Mouse (Mus musculus) liver, embryonic 12.5 days (tissue): ENCODE measurements at regions not wholly inside any gene's neighbourhood (a gene's known extent, or its start where the extent isn't known, plus 50 kb on each side); places are given as distances from the start of the nearest gene placed in this dataset.

ENCODE experiments used
- ATAC-seq: fragments of 200-750 bp; cut with Nextera tagmentation; 2 replicates; pipeline ENCODE4 v1.8.0; 2017; ENCODE audit warnings: moderate number of reproducible peaks, mild to moderate bottlenecking, moderate library complexity
- H3K27ac ChIP-seq: fragments of 300-500 bp; sonication (generic); 2 replicates; pipeline ENCODE4 v1.5.1; 2016; ENCODE audit warnings: mild to moderate bottlenecking
- H3K27me3 ChIP-seq: fragments of 300-500 bp; sonication (generic); replicated peaks from 2 replicates; pipeline ENCODE4 v1.6.1; 2016; ENCODE audit warnings: mild to moderate bottlenecking, moderate library complexity
- H3K36me3 ChIP-seq: fragments of 300-500 bp; sonication (generic); 2 replicates; pipeline ENCODE4 v1.6.1; 2016; ENCODE audit warnings: mild to moderate bottlenecking, moderate library complexity
- H3K4me1 ChIP-seq: fragments of 300-500 bp; sonication (generic); 2 replicates; pipeline ENCODE4 v1.6.1; 2016
- H3K4me2 ChIP-seq: fragments of 300-500 bp; sonication (generic); 2 replicates; pipeline ENCODE4 v1.6.1; 2016; ENCODE audit warnings: mild to moderate bottlenecking, moderate library complexity
- H3K4me3 ChIP-seq: fragments of 300-500 bp; sonication (generic); 2 replicates; pipeline ENCODE4 v1.5.1; 2016; ENCODE audit warnings: mild to moderate bottlenecking, moderate library complexity
- H3K9ac ChIP-seq: fragments of 300-500 bp; sonication (generic); 2 replicates; pipeline ENCODE4 v1.6.1; 2016; ENCODE audit warnings: mild to moderate bottlenecking, moderate library complexity
- H3K9me3 ChIP-seq: fragments of 300-500 bp; sonication (generic); replicated peaks from 2 replicates; pipeline ENCODE4 v1.6.1; 2016; ENCODE audit warnings: mild to moderate bottlenecking, moderate library complexity
- WGBS: fragments of 180-500 bp; shearing (Covaris S2); methylation state at CpG from one replicate; pipeline ENCODE4 v1.1.7; 2016; ENCODE audit not compliant: insufficient replicate concordance; 5-methylcytosine and 5-hydroxymethylcytosine counted together

DNA sequence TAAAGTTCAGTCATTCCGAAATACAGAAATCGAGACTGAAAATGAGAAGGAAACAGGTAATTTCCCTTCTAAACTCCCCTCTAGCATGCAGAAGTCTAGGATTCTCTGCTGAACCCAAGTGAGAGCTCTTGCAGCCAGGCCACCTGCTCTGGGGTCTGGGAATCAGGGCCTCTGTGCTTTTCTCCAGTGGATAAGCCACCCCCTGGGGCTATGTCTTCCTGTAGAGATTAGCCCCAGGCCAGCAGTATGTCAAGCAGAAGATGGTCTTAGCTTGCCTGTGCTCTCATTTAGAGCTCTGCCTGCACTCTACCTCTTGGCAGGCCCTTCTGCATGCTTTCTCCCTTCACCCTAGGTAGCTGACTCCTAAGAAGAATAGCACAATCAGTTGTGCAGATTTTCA lies 56.2 kb upstream of the Gramd1b start:
- Histone ChIP-seq H3K4me1 (no peaks in the 10 kb centered on the region), H3K27me3 (no peaks in the 10 kb centered on the region), H3K36me3 (no peaks in the 10 kb centered on the region), H3K9me3 (no peaks in the 10 kb centered on the region), H3K4me2 (no peak overlapping the region), H3K4me3 (no peak overlapping the region), H3K9ac (no peak overlapping the region), H3K27ac (no peak overlapping the region)
- 65% methylated on average over 2 of the region's 2 CpGs for WGBS
- ATAC-seq, result no peak

DNA sequence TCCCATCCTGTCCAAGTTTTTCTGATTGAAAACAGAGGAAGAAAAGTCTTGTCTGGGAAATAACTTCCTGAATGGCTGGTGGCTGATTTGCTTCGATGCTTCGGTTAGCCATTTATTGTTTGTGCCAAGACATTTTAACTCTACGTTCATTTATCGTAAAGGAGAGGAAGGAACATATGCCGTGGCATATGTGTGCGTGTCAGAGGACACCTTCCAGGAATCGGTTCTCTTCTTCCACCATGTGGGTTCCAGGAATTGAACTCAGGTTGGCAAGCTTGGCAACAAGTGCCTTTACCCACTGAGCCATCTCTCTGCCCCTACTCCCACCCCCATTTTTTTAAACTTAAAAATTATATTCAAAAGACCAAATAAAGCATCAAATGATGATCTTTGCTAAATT lies 55.4 kb upstream of the Gramd1b start:
- H3K27ac ChIP-seq, result no peak overlapping the region
- ATAC-seq, result no peak
- no peaks in the 10 kb centered on the region for H3K36me3 ChIP-seq
- H3K4me2 ChIP-seq, result no peak overlapping the region
- H3K4me1 ChIP-seq, result no peaks in the 10 kb centered on the region
- H3K9ac ChIP-seq, result no peak overlapping the region
- no peak overlapping the region for H3K4me3 ChIP-seq
- H3K9me3 ChIP-seq, result no peaks in the 10 kb centered on the region
- WGBS, result 69% methylated on average over 7 of the region's 7 CpGs
- H3K27me3 ChIP-seq, result no peaks in the 10 kb centered on the region

DNA sequence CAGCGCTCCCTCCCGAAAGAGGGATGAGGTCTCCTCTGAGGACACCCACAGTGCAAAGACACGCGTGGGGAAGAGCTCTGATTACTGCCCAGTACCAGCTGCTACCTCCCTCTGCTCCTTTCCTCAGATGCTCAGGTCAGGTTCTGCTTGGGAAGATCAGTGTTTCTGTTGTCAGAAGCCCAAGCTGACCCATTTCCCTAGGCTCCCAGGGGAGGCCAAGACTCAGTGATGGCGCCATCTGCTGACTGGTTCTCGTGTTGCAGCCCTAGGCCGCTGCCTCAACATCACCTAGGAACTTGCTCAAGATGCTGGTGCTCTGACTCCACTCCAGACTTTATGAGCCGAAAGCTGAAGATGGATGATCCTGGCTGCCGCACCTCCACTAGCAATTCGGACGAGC lies 52.4 kb upstream of the Gramd1b start:
- no peak overlapping the region for H3K4me2 ChIP-seq
- ATAC-seq, result no peak
- 49% methylated on average over 11 of the region's 11 CpGs for WGBS

DNA sequence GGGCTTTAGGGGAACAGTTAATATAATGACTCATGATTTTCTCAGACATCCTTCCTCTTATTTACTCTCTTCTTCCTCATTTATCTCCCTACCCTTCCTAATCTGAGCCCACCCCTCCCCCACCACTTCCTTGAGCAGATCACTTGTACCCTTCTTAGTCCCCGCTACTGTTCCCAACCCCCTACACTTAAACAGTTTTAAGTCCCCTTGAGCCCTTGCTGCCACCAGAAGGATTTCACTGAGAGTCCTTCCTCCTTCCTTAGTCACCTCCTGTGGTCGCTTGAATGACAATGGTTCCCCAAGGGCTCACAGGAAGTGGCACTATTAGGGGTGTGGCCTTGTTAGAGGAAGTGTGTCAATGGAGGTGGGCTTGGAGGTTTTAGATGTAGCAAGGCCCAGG lies 50.7 kb upstream of the Gramd1b start:
- Histone ChIP-seq H3K4me3 (no peak overlapping the region), H3K27ac (no peak overlapping the region), H3K27me3 (no peaks in the 10 kb centered on the region), H3K4me2 (no peak overlapping the region), H3K9ac (no peak overlapping the region), H3K4me1 (no peaks in the 10 kb centered on the region), H3K9me3 (no peaks in the 10 kb centered on the region), H3K36me3 (no peaks in the 10 kb centered on the region)
- 35% methylated on average over 2 of the region's 2 CpGs for WGBS
- no peak for ATAC-seq

More for the DNA sequence above, 52.4 kb upstream of the Gramd1b start:
- Histone ChIP-seq H3K9ac (no peak overlapping the region), H3K4me3 (no peak overlapping the region), H3K27me3 (no peaks in the 10 kb centered on the region), H3K27ac (no peak overlapping the region), H3K4me1 (no peaks in the 10 kb centered on the region), H3K9me3 (no peaks in the 10 kb centered on the region), H3K36me3 (no peaks in the 10 kb centered on the region)
